Mouse (Mus musculus): ENCODE measurements at regions not wholly inside any gene's neighbourhood (a gene's known extent, or its start where the extent isn't known, plus 50 kb on each side); places are given as distances from the start of the nearest gene placed in this dataset.

DNA sequence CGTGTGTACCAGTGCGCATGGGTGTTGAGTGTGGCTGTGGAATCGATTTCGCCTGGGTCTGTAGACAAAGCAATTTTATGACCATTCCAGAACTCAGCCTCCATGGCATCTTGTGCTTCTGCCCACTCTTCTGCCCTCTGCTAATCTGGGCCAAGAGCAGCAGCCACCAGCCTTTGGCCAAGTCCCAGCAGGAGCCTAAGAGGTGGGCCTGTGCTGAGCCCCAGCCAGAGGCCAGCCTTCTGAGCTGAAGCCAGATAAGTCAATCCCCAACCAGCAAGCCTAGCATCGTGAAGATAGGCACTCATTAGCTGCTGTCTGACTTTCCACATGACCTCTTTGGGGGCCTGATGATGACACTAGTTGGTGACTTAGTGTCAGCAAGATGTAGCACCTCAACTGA is 161.9 kb upstream of the Igsf21 start:
- no peak for TF ChIP-seq POLR2A (IDR thresholded peaks at IDR 0.05; ENCODE audit: control insufficient read depth, extremely low read depth, insufficient read depth, low read length, poor library complexity)
- TF ChIP-seq CTCF (IDR thresholded peaks at IDR 0.05; ENCODE audit: borderline replicate concordance, control insufficient read depth, extremely low read depth, insufficient read depth, low read length, poor library complexity), result no peak
